Mouse (Mus musculus) regulatory T cell (primary cell): ENCODE results near the gene Cerk.
"Not testable (repeated sequence)": the region's sequence is repeated elsewhere in the genome, so short reads cannot be mapped to it uniquely, and the experiment has no call there.

ENCODE experiments used
- in situ Hi-C: fragments of 300-600 bp; cut with MboI, MseI; formaldehyde crosslinking; loops from one replicate; pipeline ENCODE4 v1.15.1; 2025; ENCODE audit warnings: high pct_unique_total_duplicates

The Cerk gene

DNA sequence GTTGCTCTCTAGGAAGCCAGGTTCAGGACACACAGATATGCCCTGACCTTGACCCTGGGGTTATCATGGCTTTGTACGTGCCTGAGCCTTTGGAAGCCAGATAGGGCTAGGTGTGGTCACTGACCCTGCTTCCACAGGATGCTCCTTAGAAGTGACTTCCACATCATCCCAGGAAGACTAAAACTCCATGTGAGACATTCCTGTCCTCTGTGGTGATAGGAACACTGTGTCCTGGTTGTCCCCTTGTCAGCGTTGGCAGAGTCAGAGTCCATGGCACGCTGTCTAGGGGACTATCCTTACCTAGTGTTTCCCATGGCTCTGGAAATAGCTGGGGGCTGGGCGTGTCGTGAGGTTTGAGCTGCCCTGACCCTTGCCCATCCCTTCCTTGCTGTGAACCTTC lies 69.5 kb downstream of the Cerk start:
- in situ Hi-C loops, result no loop called here

DNA sequence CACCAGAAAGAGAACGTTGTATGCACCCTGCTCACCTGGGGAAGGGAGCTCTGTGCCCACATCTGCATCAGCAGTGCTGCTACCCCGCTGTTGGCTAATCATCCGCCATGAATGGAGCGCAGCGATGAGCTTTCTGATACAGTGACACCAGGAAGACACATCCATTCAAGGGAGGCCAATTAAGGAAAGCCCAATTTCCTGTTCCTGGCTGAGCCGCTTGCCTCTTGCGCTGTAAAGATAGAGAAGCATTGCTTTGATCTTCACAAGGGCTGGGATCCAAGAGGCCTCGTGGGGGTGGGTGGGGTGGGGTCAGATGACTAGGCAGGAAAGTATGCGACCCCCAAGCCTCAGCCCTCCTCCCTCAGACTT lies 72.6 kb downstream of the Cerk start:
- in situ Hi-C loops, result no loop called here

DNA sequence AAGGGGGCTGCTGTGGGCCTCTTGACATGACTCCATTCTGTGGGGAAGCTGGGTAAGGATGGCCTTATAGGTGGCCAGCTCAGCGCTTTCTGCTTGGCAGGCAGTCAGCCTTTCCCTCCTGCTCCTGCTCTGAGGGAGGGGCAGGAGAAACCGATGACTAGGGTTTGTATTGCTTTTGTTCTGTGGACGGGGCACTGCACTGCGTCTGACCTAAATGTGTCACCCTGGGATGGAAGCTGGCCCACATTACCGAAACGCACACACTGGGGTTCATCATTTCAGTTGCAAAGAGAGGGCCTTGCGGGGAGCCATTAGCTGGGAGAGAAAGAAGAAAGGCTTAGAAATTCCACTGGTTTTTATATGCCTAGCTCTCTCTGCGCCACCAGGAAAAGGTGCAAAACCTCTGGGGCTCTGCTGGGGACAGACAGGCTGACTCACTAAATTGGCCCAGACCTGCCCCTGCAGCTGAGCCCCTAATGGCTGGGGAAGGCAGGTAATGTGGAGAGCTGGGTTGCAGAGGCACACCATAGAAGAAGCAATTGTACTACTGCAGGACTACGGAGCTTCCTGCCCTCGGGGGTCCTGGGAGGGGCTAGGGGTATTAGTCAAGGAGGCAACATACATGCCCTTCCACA lies 73.1 kb downstream of the Cerk start:
- in situ Hi-C loops, result no loop called here

DNA sequence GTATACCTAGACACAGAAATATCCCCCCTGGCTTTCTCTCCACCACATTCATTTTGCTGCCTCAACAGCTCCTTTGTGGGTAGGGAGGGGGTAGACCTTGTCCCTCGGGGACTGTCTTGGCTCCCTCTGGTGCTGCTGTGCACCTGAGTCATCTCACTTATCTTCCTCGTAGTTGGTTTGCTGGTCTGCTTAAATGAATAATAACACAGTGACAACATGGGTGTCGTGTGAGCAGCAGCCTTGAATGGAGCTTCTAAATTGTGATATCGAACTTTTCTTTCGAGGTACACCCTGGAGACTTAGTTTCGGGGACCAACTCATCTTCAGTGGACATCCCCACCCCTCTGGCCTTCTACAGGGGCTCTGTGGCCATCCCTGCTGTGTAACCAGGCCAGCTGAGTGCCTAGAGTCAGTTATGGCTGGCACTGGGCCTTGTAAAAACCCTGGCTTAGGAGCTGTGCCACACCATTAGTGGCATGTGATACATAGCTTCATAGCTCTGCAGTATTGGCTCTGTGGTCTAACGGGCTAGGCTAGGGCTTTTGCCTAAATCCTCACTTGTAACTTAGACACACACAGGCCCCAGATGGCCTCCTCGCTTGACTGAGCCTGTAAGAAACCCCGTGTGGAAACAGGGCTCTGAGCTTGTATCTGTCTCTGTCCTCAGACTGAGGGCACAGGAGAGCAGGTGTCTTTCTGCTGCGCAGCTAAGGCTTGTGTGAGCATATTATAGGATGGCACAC lies 75.4 kb downstream of the Cerk start:
- in situ Hi-C loops, result no loop called here

DNA sequence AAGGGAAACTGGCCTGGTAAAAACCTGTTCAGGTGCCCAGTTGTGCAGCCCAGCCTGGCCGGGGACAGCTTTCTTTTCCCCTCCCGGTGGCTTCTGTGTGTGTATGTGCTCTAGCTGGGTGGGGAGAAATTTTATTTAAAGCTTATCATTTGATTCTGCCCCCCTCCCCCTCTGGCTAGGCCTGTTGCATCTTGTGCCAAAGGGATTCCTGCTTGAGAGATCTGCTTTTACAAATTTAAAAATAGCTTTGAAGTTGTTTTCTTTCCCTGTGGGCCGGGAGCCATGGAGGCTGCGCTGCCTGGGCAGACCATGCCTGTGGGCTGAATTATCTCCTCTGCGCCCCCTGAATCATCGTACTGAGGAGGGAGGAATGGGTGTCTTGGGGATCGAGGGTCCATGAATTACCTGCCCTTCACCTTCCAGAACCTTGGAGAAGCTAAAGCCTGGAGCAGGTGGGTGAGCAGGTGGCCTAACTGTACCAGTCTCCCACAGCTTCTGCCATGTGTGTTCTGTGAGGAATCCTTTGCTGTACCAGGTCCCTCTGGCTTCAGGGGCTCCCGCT lies 76.2 kb downstream of the Cerk start:
- in situ Hi-C loops, result no loop called here

DNA sequence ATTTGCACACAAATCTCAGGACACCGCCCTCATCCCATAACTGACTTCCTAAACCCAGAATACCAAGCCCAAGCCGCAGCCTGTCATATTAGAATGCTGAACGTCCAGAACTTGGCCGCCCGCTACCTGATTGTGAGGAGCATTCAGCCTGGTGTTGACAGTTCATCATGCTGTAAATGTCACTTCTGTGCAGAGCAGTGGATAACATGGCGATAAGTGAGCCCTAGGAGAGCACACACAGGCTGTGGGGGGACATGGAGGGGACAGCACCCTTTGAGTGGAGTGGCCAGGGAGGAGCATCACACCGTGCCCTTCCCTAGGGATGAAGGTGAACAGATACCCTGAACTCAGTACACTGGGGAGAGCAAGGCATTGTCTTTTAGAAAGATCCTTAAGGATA lies 76.7 kb downstream of the Cerk start:
- in situ Hi-C loops, result no loop called here

DNA sequence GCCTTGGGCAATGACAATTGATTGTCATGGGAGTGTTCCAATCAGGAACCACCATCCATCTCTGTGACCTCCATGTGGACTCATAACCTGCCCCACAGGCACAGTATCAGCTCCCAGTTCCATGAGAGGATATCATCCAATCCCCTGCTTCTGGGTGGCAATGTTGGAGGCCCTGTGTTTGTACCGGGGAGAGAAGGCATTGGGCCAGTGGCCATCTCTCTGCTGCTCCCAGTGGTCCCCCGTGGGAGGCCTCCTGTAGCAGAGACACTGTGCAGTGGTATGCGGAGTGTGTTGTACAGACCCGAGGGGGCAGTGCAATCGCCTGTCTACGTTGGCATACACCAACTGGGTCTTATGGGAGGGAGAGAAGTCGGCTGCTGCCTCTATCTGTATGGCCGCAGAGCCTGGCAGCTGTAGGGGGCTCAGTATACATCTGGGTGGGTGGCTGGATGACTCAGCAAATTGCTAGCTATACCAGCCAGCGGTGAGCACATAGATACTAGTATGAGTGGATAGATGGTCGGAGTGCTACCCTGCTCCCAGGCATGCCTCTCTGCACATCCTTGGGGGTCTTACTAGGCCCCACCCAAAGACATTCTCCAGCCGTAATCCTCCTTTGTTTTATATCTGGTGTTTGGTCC lies 78.0 kb downstream of the Cerk start:
- in situ Hi-C loops, result no loop called here

DNA sequence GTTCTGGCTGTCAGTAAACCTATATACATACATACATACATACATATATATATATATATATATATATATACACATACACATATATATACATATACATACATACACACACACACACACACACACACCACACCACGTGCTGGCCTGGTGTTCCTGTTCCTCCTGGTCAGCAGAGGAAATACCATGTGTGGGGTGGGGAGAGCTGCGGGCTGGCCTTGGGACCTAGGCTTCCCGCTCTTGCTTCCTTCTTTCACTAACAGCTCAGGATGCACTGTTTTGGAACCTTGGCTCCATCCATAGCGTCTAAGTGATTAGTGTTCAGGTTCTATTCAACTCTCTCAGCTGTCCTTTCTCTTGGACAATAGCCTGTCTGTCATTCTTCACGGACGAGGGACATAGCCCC lies 80.2 kb downstream of the Cerk start:
- in situ Hi-C loops, result no loop called here

DNA sequence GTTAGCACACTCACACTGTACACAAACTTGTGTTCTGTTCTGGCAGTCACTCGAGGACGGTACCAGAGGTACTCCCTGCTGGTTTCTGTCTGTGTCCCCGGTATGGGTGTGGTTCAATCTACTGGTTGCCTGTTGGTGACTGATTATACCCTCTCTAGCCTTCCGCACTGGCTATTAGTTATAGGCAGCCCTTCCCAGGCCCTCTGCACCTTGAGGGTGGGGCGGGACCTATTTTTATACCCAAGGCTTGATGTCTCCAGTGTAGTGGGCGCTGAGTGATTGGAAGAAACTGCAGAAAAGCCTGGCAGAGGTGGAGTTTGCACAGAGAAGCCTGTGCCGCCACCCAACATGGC lies 80.6 kb downstream of the Cerk start:
- in situ Hi-C loops, result no loop called here

DNA sequence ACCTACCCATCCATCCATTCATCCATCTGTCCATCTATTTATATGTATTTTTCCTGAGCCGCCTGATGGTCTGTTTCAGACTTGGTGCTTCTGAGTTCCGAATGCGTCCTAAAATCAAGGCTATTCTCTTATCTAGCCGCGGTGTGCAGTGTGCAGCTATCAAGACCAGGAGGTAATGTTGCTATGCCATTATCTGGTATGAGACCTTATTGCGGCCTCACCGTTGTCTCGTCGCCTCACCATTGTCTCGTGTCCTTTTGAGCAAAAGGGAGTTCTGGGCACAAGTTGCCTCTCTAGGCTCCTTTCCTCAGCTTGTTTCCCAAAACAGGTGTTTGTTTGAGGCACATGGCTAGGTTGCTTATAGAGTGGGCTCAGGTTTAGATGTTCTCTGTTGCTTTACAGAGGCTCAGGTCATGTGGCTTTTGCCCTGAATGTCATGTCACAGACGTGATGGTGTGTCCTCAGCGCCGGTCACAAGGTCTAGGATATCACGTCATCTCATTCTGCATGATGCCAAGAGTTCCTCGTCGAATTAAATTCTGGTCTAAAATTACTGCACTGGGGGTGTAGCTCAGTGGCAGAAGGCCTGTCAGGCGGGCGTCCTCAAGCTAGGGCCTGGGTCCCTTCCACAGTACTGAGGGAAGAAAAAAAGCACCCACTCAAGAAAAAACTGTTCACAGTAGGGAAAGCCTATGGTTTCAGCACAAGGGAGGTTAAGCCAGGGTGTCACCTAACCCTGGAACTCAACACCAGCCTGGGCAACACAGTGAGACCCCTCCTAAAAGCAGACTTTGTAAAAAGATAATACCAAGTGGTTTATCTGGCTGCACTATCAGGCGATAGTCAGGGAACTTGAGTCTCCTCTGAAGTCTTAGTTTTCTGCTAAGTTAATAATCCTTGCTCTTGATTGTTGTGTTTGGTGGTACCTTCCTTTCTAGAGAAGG lies 81.3 kb downstream of the Cerk start:
- in situ Hi-C loops, result no loop called here

DNA sequence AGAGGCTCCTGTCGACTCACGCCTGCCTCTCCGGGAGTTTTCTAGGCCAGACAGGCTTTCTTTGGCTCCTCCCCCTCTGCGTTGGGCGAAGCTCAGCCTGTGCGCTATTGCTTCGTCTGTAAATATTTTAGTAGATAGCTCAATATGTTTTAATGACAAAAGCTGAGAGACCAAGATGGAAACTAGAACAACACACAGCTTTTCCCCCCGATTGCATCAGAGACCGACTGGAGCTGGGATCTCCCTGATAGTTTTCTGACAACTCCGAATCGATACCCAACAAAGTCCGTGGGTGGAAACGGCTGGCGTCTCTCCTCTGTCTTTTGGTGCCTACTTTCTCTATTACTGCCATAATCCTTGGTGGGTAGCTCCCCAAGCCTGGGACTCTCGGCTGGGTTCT lies 83.6 kb downstream of the Cerk start:
- in situ Hi-C loops, result no loop called here

DNA sequence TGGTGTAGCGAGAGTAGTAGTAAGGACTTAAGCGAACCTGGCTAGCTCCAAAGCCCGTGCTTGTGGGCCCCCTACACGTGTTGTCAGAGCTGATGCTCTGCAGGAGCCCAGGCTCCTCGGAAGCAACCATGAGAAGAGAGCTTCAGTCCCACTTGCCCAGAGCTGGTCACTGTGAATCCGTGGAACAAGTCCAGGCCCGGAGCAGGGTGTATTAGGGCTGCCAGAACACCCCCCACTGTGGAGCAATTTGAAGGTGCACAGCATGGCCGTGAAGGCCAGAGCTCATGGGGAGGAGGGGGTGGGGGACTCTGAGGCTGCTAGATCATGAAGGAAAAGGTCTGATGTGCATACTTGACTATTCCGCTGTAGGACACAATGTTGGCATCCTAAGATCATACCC lies 84.4 kb downstream of the Cerk start:
- in situ Hi-C loops, result no loop called here

DNA sequence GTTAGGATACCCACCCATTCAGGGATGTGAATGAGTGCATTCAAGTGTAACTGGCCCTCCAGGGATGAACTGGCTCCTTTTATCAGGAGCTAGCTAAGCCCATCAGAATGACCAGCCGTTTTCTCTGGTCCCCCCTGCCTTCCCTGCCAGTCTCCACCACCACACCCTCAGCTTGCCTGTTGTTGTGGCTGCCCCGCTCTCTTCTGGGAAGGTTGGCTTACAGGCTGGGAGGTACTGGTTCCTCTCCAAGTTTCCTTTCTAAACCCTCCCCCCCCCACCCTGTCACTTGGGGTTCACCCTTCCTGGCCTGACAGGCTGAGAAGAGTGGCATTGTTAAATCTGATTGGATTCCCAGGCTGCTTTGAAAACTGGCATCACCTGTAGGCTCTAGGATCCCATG lies 88.1 kb downstream of the Cerk start:
- in situ Hi-C loops, result no loop called here

DNA sequence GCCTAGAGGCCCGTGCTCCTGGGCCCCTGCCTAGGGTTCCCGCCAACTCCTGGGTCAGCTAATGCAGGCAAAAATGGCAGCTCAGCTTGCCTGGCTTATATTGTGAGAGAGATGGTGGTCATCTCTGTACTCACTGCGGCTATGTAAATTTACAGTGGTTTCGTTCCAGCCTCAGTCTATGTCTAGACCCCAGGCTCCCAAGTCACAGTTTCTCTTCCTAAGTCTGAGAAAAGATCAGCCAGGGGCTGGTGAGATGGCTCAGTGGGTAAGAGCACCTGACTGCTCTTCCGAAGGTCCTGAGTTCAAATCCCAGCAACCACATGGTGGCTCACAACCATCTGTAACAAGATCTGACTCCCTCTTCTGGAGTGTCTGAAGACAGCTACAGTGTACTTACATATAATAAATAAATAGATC lies 89.3 kb downstream of the Cerk start:
- in situ Hi-C loops, result not testable (repeated sequence)

DNA sequence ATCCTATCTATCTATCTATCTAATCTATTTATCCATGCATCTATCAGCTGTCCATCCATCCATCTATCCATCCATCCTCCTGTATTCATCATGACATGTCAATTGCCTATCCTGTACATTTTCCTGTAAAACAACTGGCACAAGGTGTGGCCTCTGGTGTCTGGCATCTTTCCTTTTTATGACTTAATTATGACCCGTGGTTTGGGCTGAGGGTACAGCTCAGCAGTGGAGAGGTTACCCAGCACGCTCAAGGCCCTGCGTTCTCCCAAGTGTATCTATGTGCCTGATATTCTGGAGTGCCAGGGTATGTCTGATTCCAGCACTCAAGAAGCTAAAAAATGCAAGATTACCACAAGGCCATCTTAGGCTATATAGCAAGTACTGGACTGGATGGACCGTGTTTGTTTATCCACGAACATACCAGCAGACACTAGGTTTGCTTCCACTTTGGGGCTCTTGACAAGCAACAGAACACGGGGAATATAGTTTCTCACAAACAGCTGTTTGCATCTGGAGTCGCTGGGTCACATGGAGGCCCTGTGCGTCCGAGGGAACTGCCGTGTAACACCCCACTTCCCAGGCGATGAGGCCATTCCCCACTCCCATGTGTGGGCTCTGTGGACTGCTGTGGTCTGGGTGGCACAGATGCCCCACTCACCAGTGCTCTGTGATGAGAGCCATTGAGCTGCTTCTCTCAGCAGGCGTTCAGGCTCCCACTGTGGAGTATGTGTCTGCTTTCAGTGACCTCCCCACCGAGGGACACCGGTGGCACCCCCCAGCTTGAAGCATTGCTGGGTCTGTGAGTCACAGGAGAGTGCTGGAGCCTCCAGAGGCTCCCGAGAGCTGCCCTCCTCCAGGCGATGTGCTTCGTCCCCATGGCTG lies 90.0 kb downstream of the Cerk start:
- in situ Hi-C loops, result no loop called here

DNA sequence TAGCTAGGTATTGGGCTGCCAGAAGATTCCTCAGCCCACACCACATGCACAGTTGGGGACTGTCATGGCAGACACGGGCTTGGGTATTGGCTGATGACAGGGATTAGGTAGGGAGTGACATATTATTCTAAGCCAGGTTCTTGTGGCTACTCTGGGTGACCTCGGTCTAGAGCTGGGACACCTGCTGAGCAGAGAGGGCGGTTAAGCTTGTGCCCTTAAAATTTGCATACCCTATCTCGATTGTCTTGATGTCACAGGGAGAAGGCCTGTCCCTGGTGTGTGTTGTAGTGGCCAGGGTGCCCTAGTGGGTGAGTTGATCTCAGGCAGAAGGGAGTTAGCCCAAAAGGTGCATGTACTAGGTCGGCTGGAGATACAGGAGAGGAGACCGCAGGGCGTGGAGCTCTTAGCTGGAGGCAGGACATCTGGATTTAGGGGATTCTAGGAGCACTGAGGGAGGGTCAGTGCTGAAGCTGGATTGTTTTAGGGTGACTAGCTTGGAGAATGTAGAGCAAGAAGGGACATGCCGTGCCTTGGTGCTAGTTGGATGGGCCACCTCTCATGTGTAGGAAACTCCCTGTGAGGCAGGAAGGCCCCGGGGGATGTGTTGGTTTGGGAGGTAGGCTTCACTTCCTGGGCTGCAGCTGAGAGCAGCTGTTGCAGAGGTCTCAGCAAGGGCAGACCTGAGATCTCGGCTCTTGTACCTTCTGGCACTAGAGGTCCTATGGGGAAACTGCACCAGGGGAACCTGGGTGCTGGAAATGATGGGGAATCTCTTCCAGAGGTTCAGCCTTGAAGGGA lies 91.4 kb downstream of the Cerk start:
- in situ Hi-C loops, result no loop called here

DNA sequence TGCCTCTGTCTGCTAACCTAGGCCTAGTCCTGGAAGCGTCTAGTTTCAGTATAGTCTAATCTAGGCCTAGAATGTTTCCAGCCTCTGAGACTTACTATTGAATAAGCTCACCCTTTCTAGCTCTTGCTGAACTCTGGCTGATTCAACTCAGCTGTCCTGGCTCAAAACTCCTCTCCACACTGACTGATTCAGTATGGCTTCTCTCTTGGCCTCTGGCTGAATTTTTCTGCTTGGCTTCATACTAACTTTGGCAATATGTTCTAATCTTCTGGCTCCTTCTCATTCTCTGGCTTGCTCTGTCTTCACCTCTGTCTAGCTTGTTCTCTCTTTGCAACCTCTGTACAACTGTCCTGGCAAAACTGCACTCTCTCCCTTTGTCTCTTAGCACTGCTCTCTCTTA lies 92.7 kb downstream of the Cerk start:
- in situ Hi-C loops, result no loop called here

DNA sequence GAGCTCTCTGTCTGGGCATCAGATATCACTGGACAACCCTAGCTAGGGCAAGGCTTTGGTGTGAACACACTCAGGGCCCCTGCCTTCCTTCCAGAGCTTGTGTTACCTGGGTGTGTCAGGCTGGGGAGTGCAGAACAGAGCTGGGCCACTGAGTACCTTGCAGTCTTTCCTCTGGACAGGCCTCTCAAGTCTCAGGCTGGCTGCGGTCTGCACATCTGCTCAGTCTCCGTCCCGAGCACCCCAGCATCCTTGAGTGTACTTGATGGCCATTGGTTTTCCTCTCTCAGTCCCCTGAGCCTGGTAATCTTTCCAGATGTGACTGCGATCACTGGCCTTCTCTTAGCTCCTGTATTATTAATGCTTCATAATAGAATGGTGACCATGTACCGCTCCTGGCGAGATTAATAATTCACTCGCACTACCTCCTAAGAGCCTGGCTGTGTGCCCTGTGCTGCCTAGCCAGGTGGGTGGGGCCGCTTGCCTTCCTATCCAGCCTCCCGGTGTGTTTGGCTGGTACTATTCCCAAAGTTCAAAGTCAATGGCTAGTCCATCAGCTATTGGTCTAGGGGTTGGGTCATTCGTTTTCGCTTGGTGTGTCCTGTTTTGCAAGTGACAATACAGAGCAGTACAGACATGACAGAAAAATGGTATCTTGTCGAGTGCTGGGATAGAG lies 93.8 kb downstream of the Cerk start:
- in situ Hi-C loops, result no loop called here

DNA sequence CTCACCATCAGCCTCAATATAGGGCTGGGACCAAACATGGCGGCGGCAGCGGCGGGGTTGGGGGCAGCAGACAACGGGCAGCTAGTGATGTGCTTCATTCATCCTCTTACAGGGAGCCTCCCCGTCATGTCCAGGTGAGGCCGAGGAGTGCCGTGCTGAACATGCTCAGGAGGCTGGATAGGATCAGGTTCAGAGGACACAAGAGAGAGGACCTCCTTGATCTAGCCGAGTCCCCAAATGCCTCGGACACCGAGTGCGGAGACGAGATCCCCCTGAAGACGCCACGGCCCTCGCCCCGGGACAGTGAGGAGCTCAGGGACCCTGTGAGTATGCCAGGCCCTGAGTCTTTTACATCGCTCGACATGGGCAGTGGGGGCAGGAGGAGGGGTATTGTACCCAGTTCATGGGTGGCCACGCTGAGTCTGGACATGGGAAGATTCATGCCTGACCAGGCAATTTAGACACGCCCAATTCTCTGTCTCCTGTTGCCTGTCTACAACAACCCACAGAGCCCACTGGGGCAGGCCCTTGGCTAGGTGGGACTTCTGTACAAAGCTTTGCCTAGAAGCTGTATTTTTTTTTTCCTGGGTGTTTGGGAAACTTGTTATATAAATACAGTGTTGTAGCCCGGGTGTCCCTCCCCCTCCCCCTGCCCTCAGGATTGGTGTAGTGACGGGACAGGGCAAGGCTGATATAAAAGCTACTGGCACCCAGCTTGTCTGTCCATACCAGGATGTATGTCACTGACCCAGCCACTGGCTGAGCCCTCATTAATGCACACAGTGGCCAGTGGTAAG lies 94.5 kb downstream of the Cerk start:
- in situ Hi-C loops, result no loop called here
